Mouse (Mus musculus): ENCODE data around the gene Pkig.

GRCm38 (mm10) chr2:163659431-163659830 is 1.2 kb downstream of the Pkig start:
- TF ChIP-seq HCFC1 (IDR thresholded peaks at IDR 0.05; ENCODE audit: borderline replicate concordance, insufficient read depth, low read length) (no peak), ZNF384 (IDR thresholded peaks at IDR 0.05; ENCODE audit: low read depth, low read length) (no peak), CHD2 (IDR thresholded peaks at IDR 0.05; ENCODE audit: low read depth, low read length) (no peak)
